Mouse (Mus musculus): ENCODE results near the gene Olfr985. TPM values are rescaled to one million over a fixed set of nuclear protein-coding genes. Genes with fewer than 3 reads are reported as not detected.

Olfr985 gene
- polyA plus RNA-seq, 1 experiment = not detected

- Histone ChIP-seq H3K4me3 (ENCODE audit: control insufficient read depth, low read depth, low read length) (no peak overlapping the region), H3K36me3 (ENCODE audit: control insufficient read depth, insufficient read depth, low read length) (no peaks in the 10 kb centered on the region), H3K4me1 (ENCODE audit: control insufficient read depth, insufficient read depth, low read length) (no peaks in the 10 kb centered on the region), H3K27me3 (ENCODE audit: control insufficient read depth, insufficient read depth, low read length) (no peaks in the 10 kb centered on the region), H3K27ac (ENCODE audit: control insufficient read depth, insufficient read depth, low read depth, low read length) (no peak overlapping the region)
- TF ChIP-seq CTCF (IDR thresholded peaks at IDR 0.05; ENCODE audit: control insufficient read depth, insufficient read depth, insufficient replicate concordance, low read depth, low read length) = no peak
- no peak for TF ChIP-seq POLR2A (IDR thresholded peaks at IDR 0.05; ENCODE audit: control insufficient read depth, low read depth, low read length)
These were observed 572 bp upstream of the Olfr985 start for GRCm38 (mm10) chr9:40130556-40130955.

GRCm38 (mm10) chr9:40117287-40117659 is 12.7 kb downstream of the Olfr985 start:
- no peaks in the 10 kb centered on the region for H3K27me3 ChIP-seq (ENCODE audit: control insufficient read depth, insufficient read depth, low read length)
- no peak overlapping the region for H3K4me3 ChIP-seq (ENCODE audit: control insufficient read depth, low read depth, low read length)
- H3K27ac ChIP-seq (ENCODE audit: control insufficient read depth, insufficient read depth, low read depth, low read length) = no peak overlapping the region
- H3K36me3 ChIP-seq (ENCODE audit: control insufficient read depth, insufficient read depth, low read length) = no peaks in the 10 kb centered on the region
- H3K4me1 ChIP-seq (ENCODE audit: control insufficient read depth, insufficient read depth, low read length) = no peaks in the 10 kb centered on the region; the same call in 1 of the 2 replicates
- TF ChIP-seq POLR2A (IDR thresholded peaks at IDR 0.05; ENCODE audit: control insufficient read depth, low read depth, low read length) (no peak), CTCF (IDR thresholded peaks at IDR 0.05; ENCODE audit: control insufficient read depth, insufficient read depth, insufficient replicate concordance, low read depth, low read length) (no peak)

- TF ChIP-seq CTCF (IDR thresholded peaks at IDR 0.05; ENCODE audit: control insufficient read depth, insufficient read depth, insufficient replicate concordance, low read depth, low read length) (no peak), POLR2A (IDR thresholded peaks at IDR 0.05; ENCODE audit: control insufficient read depth, low read depth, low read length) (no peak)
- Histone ChIP-seq H3K27ac (ENCODE audit: control insufficient read depth, insufficient read depth, low read depth, low read length) (no peak overlapping the region), H3K4me1 (ENCODE audit: control insufficient read depth, insufficient read depth, low read length) (no peaks in the 10 kb centered on the region; the same call in 1 of the 2 replicates), H3K27me3 (ENCODE audit: control insufficient read depth, insufficient read depth, low read length) (no peaks in the 10 kb centered on the region), H3K36me3 (ENCODE audit: control insufficient read depth, insufficient read depth, low read length) (no peaks in the 10 kb centered on the region), H3K4me3 (ENCODE audit: control insufficient read depth, low read depth, low read length) (0 out of 2 replicates have a peak overlapping the region, but pooled peaks have one; percentile 15)
These were observed 13.2 kb downstream of the Olfr985 start for GRCm38 (mm10) chr9:40116645-40117286.

GRCm38 (mm10) chr9:40114106-40114505 is 15.9 kb downstream of the Olfr985 start, which contains the start of gene Olfr984:
Olfr984 (minus strand) TSS chr9:40114206.
- no peaks in the 10 kb centered on the region; the same call in 1 of the 2 replicates for H3K4me1 ChIP-seq (ENCODE audit: control insufficient read depth, insufficient read depth, low read length)
- no peak for TF ChIP-seq POLR2A (IDR thresholded peaks at IDR 0.05; ENCODE audit: control insufficient read depth, low read depth, low read length)
- TF ChIP-seq CTCF (IDR thresholded peaks at IDR 0.05; ENCODE audit: control insufficient read depth, insufficient read depth, insufficient replicate concordance, low read depth, low read length) = no peak
- H3K27me3 ChIP-seq (ENCODE audit: control insufficient read depth, insufficient read depth, low read length) = no peaks in the 10 kb centered on the region
- H3K4me3 ChIP-seq (ENCODE audit: control insufficient read depth, low read depth, low read length) = no peak within 1 kb of the TSS
- no peaks in the 10 kb centered on the region for H3K36me3 ChIP-seq (ENCODE audit: control insufficient read depth, insufficient read depth, low read length)
- H3K27ac ChIP-seq (ENCODE audit: control insufficient read depth, insufficient read depth, low read depth, low read length) = no peak within 1 kb of the TSS

GRCm38 (mm10) chr9:40094769-40095168 is 35.2 kb downstream of the Olfr985 start:
- H3K27me3 ChIP-seq (ENCODE audit: control insufficient read depth, insufficient read depth, low read length) = no peaks in the 10 kb centered on the region
- H3K4me1 ChIP-seq (ENCODE audit: control insufficient read depth, insufficient read depth, low read length) = no peaks in the 10 kb centered on the region
- no peak overlapping the region for H3K27ac ChIP-seq (ENCODE audit: control insufficient read depth, insufficient read depth, low read depth, low read length)
- H3K4me3 ChIP-seq (ENCODE audit: control insufficient read depth, low read depth, low read length) = no peak overlapping the region
- no peak for TF ChIP-seq POLR2A (IDR thresholded peaks at IDR 0.05; ENCODE audit: control insufficient read depth, low read depth, low read length)
- no peak for TF ChIP-seq CTCF (IDR thresholded peaks at IDR 0.05; ENCODE audit: control insufficient read depth, insufficient read depth, insufficient replicate concordance, low read depth, low read length)
- H3K36me3 ChIP-seq (ENCODE audit: control insufficient read depth, insufficient read depth, low read length) = no peaks in the 10 kb centered on the region

- Histone ChIP-seq H3K27me3 (ENCODE audit: control insufficient read depth, insufficient read depth, low read length) (no peaks in the 10 kb centered on the region), H3K4me1 (ENCODE audit: control insufficient read depth, insufficient read depth, low read length) (no peaks in the 10 kb centered on the region), H3K36me3 (ENCODE audit: control insufficient read depth, insufficient read depth, low read length) (no peaks in the 10 kb centered on the region), H3K4me3 (ENCODE audit: control insufficient read depth, low read depth, low read length) (no peak within 1 kb of the TSS), H3K27ac (ENCODE audit: control insufficient read depth, insufficient read depth, low read depth, low read length) (no peak within 1 kb of the TSS)
- TF ChIP-seq POLR2A (IDR thresholded peaks at IDR 0.05; ENCODE audit: control insufficient read depth, low read depth, low read length) (no peak), CTCF (IDR thresholded peaks at IDR 0.05; ENCODE audit: control insufficient read depth, insufficient read depth, insufficient replicate concordance, low read depth, low read length) (no peak)
These were observed 36.5 kb downstream of the Olfr985 start, which contains the start of gene Olfr983 for GRCm38 (mm10) chr9:40093495-40093894. Olfr983 (minus strand) TSS chr9:40093595.

Other genes with a start within 250 kb of the Olfr985 start
- gene Olfr229, start 222.8 kb downstream of the Olfr985 start, polyA plus RNA-seq (2012; rRNA removed) = not detected in 2 replicates
- gene Olfr974, start 192.7 kb downstream of the Olfr985 start, polyA plus RNA-seq (2012; rRNA removed) = not detected in 2 replicates
- 0.79 and 1.0 TPM in 2 replicates for gene Olfr975, start 178.1 kb downstream of the Olfr985 start, polyA plus RNA-seq (2012; rRNA removed)
- gene Olfr976, start 169.1 kb downstream of the Olfr985 start, polyA plus RNA-seq (2012; rRNA removed) = 0.52 and 0.57 TPM in 2 replicates
- gene Olfr978, start 138.1 kb downstream of the Olfr985 start, polyA plus RNA-seq (2012; rRNA removed) = not detected in 2 replicates
- 0.83 and 0.95 TPM in 2 replicates for gene Olfr979, start 126.7 kb downstream of the Olfr985 start, polyA plus RNA-seq (2012; rRNA removed)
- gene Olfr980, start 120.6 kb downstream of the Olfr985 start, polyA plus RNA-seq (2012; rRNA removed) = 0.15 and 0.36 TPM in 2 replicates
- 0.11 TPM in 1 of 2 replicates, not detected in the other for gene Olfr981, start 108.7 kb downstream of the Olfr985 start, polyA plus RNA-seq (2012; rRNA removed)
- gene Olfr982, start 56.4 kb downstream of the Olfr985 start, polyA plus RNA-seq (2012; rRNA removed) = not detected in 2 replicates
- not detected in 2 replicates for gene Olfr983, start 36.6 kb downstream of the Olfr985 start, polyA plus RNA-seq (2012; rRNA removed)
- not detected in 2 replicates for gene Olfr984, start 16.0 kb downstream of the Olfr985 start, polyA plus RNA-seq (2012; rRNA removed)
- 85.4 and 129 TPM in 2 replicates for gene Tmem225, start 17.9 kb upstream of the Olfr985 start, polyA plus RNA-seq (2012; rRNA removed)
- not detected in 2 replicates for gene Olfr986, start 50.7 kb upstream of the Olfr985 start, polyA plus RNA-seq (2012; rRNA removed)
- gene Zfp202, start 62.1 kb upstream of the Olfr985 start, polyA plus RNA-seq (2012; rRNA removed) = 3.4 and 3.9 TPM in 2 replicates
- 0.15 and 0.20 TPM in 2 replicates for gene Scn3b, start 139.0 kb upstream of the Olfr985 start, polyA plus RNA-seq (2012; rRNA removed)

Measured in testis, adult 2 months (tissue).